Mouse (Mus musculus) cortical plate, adult 2 months (tissue): ENCODE results near the gene Ccn2. TPM values are rescaled to one million over a fixed set of nuclear protein-coding genes. Genes with fewer than 3 reads are reported as not detected.
A peak's percentile ranks its signal among the peaks of the same experiment; 100 is the strongest.

Experiments
- H3K27ac ChIP-seq: fragments of 200-500 bp; 2 replicates; pipeline ENCODE4 v1.5.1; 2012; ENCODE audit warnings: low read length, control low read depth, inconsistent platforms; ENCODE audit not compliant: insufficient read depth
- H3K4me1 ChIP-seq: fragments of 200-500 bp; 2 replicates; pipeline ENCODE4 v1.6.1; 2011; ENCODE audit warnings: low read length; ENCODE audit not compliant: control insufficient read depth, insufficient read depth
- H3K4me3 ChIP-seq: fragments of 200-500 bp; 2 replicates; pipeline ENCODE4 v1.5.1; 2011; ENCODE audit warnings: mild to moderate bottlenecking, low read length, control low read depth; ENCODE audit not compliant: insufficient read depth
- CTCF ChIP-seq: fragments of 200-500 bp; IDR thresholded peaks from 2 replicates; pipeline ENCODE4 v1.5.1; 2011; ENCODE audit warnings: mild to moderate bottlenecking, control low read depth, low read length; ENCODE audit not compliant: insufficient read depth; ENCODE audit errors: extremely low read depth
- POLR2A ChIP-seq: fragments of 200-500 bp; IDR thresholded peaks from 2 replicates; pipeline ENCODE4 v1.6.1; 2011; ENCODE audit warnings: mild to moderate bottlenecking, low read length, control low read depth; ENCODE audit not compliant: insufficient read depth; ENCODE audit errors: extremely low read depth
- polyA plus RNA-seq: library from polyadenylated mRNA; depleted of rRNA; stranded (reverse); fragments of >200 nt; gene quantifications from 2 replicates; pipeline ENCODE4 v1.2.3, GENCODE M21; 2012

Ccn2 gene
- polyA plus RNA-seq, 1 experiment: 40.1 TPM

GRCm38 (mm10) chr10:24589238-24589637 lies 6.0 kb upstream of the Ccn2 start:
- Histone ChIP-seq H3K4me1 (no peaks in the 10 kb centered on the region), H3K4me3 (no peak overlapping the region), H3K27ac (no peak overlapping the region)
- TF ChIP-seq POLR2A (no peak), CTCF (no peak)

- Histone ChIP-seq H3K4me1 (no peaks in the 10 kb centered on the region), H3K4me3 (no peak overlapping the region), H3K27ac (no peak overlapping the region)
- no peak for TF ChIP-seq CTCF
- TF ChIP-seq POLR2A: no peak
These were observed 4.7 kb upstream of the Ccn2 start for GRCm38 (mm10) chr10:24590546-24590945.

GRCm38 (mm10) chr10:24591136-24591535 lies 4.1 kb upstream of the Ccn2 start:
- no peak overlapping the region for H3K4me3 ChIP-seq
- no peaks in the 10 kb centered on the region for H3K4me1 ChIP-seq
- TF ChIP-seq POLR2A (no peak), CTCF (peak; percentile 95)
- H3K27ac ChIP-seq: no peak overlapping the region

GRCm38 (mm10) chr10:24591741-24592140 lies 3.5 kb upstream of the Ccn2 start:
- TF ChIP-seq POLR2A (no peak), CTCF (no peak)
- no peak overlapping the region for H3K4me3 ChIP-seq
- H3K27ac ChIP-seq: no peak overlapping the region
- no peaks in the 10 kb centered on the region for H3K4me1 ChIP-seq

- no peak overlapping the region for H3K4me3 ChIP-seq
- TF ChIP-seq POLR2A: no peak
- no peak for TF ChIP-seq CTCF
- H3K4me1 ChIP-seq: no peaks in the 10 kb centered on the region
- no peak overlapping the region for H3K27ac ChIP-seq
These were observed 2.9 kb upstream of the Ccn2 start for GRCm38 (mm10) chr10:24592318-24592717.

GRCm38 (mm10) chr10:24592969-24593368 lies 2.3 kb upstream of the Ccn2 start:
- Histone ChIP-seq H3K4me3 (no peak overlapping the region), H3K4me1 (no peaks in the 10 kb centered on the region), H3K27ac (no peak overlapping the region)
- TF ChIP-seq POLR2A (no peak), CTCF (no peak)

- no peak for TF ChIP-seq POLR2A
- TF ChIP-seq CTCF: no peak
- Histone ChIP-seq H3K4me3 (no peak overlapping the region), H3K27ac (no peak overlapping the region), H3K4me1 (no peaks in the 10 kb centered on the region)
These were observed 1.7 kb upstream of the Ccn2 start for GRCm38 (mm10) chr10:24593556-24593955.

- no peak for TF ChIP-seq CTCF
- no peak for TF ChIP-seq POLR2A
- Histone ChIP-seq H3K4me3 (peak overlapping the region; percentile 73), H3K27ac (peak overlapping the region; percentile 80; the same call in 1 of the 2 replicates), H3K4me1 (no peaks in the 10 kb centered on the region)
These were observed 994 bp downstream of the Ccn2 start for GRCm38 (mm10) chr10:24596003-24596868.

- 0 out of 2 replicates have a peak overlapping the region, but pooled peaks have one; percentile 80 for H3K27ac ChIP-seq
- no peaks in the 10 kb centered on the region for H3K4me1 ChIP-seq
- H3K4me3 ChIP-seq: peak overlapping the region; percentile 73
- TF ChIP-seq POLR2A (no peak), CTCF (no peak)
These were observed 1.7 kb downstream of the Ccn2 start for GRCm38 (mm10) chr10:24596869-24597339.

GRCm38 (mm10) chr10:24597789-24598188 lies 2.5 kb downstream of the Ccn2 start:
- no peaks in the 10 kb centered on the region for H3K4me1 ChIP-seq
- TF ChIP-seq CTCF (no peak), POLR2A (no peak)
- no peak overlapping the region for H3K4me3 ChIP-seq
- H3K27ac ChIP-seq: no peak overlapping the region
